Mouse (Mus musculus) brain, embryonic 14.5 days (tissue): ENCODE results near the gene Map3k12.

ENCODE experiments used
- CTCF ChIP-seq: fragments of 200-500 bp; IDR thresholded peaks from 2 replicates; pipeline ENCODE4 v1.5.1; 2012; ENCODE audit warnings: inconsistent platforms, mild to moderate bottlenecking, moderate library complexity, borderline replicate concordance; ENCODE audit not compliant: insufficient read depth, insufficient read length; ENCODE audit errors: extremely low read depth
- POLR2A ChIP-seq: fragments of 200-500 bp; IDR thresholded peaks from 2 replicates; pipeline ENCODE4 v1.6.1; 2012; ENCODE audit warnings: mild to moderate bottlenecking, inconsistent platforms, borderline replicate concordance; ENCODE audit not compliant: poor library complexity, insufficient read depth, insufficient read length, severe bottlenecking; ENCODE audit errors: extremely low read depth

DNA sequence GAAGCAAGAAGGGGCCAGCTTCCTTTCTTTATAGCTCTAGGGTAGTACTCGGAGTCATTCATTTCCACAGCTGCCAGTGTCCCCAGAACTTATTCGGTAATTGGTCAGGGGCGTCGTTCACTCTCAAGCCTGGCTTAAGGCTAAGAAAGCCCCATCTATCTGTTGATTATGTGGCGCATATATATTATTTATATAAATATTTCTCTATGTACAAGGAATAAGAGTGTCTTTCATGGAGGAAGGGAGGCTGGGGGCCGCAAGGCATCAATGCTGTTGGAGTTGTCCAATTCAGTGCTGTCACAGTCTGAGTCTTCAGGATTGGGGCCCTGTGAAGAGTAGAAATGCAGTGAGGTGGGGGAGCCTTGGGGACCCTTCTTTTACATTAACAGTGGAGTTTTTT, 17.0 kb downstream of the Map3k12 start:
- no peak for TF ChIP-seq CTCF
- TF ChIP-seq POLR2A = no peak
